ENCODE assay signal across 8 mouse cellular contexts in genomic region chr6:100074672-100075335, GRCm38 (mm10).
DNase-seq lines count a peak whose midpoint lies in the region; ATAC-seq and TF ChIP-seq lines count a peak whose summit lies in the region.

No protein-coding gene starts in this region.

- ATAC-seq in forebrain, postnatal 0 days = no peak
- ATAC-seq in hindbrain, postnatal 0 days = no peak
- ATAC-seq in lung, embryonic 14.5 days (ENCODE audit: insufficient read depth) = peak; percentile 76
- no peak for ATAC-seq in CD4-positive, CD25-positive, alpha-beta regulatory T cell, adult 4 months
- ATAC-seq in activated CD4-positive, CD25-positive, alpha-beta regulatory T cell, adult 4 months = no peak

- H3K27me3 ChIP-seq in forebrain, postnatal 0 days (ENCODE audit: insufficient read depth, low read length) = no peaks in the 10 kb centered on the region
- H3K27me3 ChIP-seq in hindbrain, postnatal 0 days (ENCODE audit: insufficient read depth, low read length) = no peaks in the 10 kb centered on the region
- H3K27me3 ChIP-seq in lung, embryonic 14.5 days (ENCODE audit: insufficient read depth, low read length) = no peaks in the 10 kb centered on the region

- H3K27ac ChIP-seq in forebrain, postnatal 0 days (ENCODE audit: low read depth, low read length) = no peak overlapping the region
- no peak overlapping the region for H3K27ac ChIP-seq in hindbrain, postnatal 0 days
- H3K27ac ChIP-seq in lung, embryonic 14.5 days (ENCODE audit: low read depth) = no peak overlapping the region

- no peak for TF ChIP-seq CTCF in forebrain, postnatal 0 days (IDR thresholded peaks at IDR 0.05; ENCODE audit: low read depth)
- no peak for TF ChIP-seq CTCF in hindbrain, postnatal 0 days (IDR thresholded peaks at IDR 0.05; ENCODE audit: low read depth)
- TF ChIP-seq CTCF in lung, embryonic 14.5 days (IDR thresholded peaks at IDR 0.05; ENCODE audit: low read depth) = no peak

- no peaks in the 10 kb centered on the region for H3K9me3 ChIP-seq in forebrain, postnatal 0 days (ENCODE audit: low read length)
- no peaks in the 10 kb centered on the region for H3K9me3 ChIP-seq in hindbrain, postnatal 0 days (ENCODE audit: low read length)
- H3K9me3 ChIP-seq in lung, embryonic 14.5 days (ENCODE audit: low read depth, low read length) = no peaks in the 10 kb centered on the region

- WGBS in forebrain, postnatal 0 days = 16% methylated on average over 10 of the region's 10 CpGs
- WGBS in hindbrain, postnatal 0 days = 11% methylated on average over 10 of the region's 10 CpGs
- 3% methylated on average over 10 of the region's 10 CpGs for WGBS in lung, embryonic 14.5 days

- no peaks in the 10 kb centered on the region for H3K36me3 ChIP-seq in forebrain, postnatal 0 days (ENCODE audit: insufficient read depth)
- no peaks in the 10 kb centered on the region for H3K36me3 ChIP-seq in hindbrain, postnatal 0 days (ENCODE audit: insufficient read depth, low read length)
- H3K36me3 ChIP-seq in lung, embryonic 14.5 days (ENCODE audit: insufficient read depth) = no peaks in the 10 kb centered on the region

- peak; percentile 41 for DNase-seq in right cerebral cortex, postnatal 4 days
- no peak for DNase-seq in right cerebral cortex, adult 18-20 months
- DNase-seq in forebrain, postnatal 0 days = peak; percentile 33
- peak; percentile 79 for DNase-seq in hindbrain, postnatal 0 days (ENCODE audit: low spot score)
- DNase-seq in lung, embryonic 14.5 days = peak; percentile 96
- DNase-seq in testis, postnatal 14 days (ENCODE audit: low spot score) = peak; percentile 8

- H3K4me1 ChIP-seq in forebrain, postnatal 0 days (ENCODE audit: insufficient read depth) = no peaks in the 10 kb centered on the region
- H3K4me1 ChIP-seq in hindbrain, postnatal 0 days (ENCODE audit: insufficient read depth, low read length) = 0 out of 2 replicates have a peak, but pooled peaks cover 3% of the 10 kb centered on the region
- peaks cover 4% of the 10 kb centered on the region for H3K4me1 ChIP-seq in lung, embryonic 14.5 days (ENCODE audit: insufficient read depth)

- no peak overlapping the region for H3K4me3 ChIP-seq in forebrain, postnatal 0 days (ENCODE audit: low read depth, low read length)
- no peak overlapping the region for H3K4me3 ChIP-seq in hindbrain, postnatal 0 days (ENCODE audit: low read length)
- H3K4me3 ChIP-seq in lung, embryonic 14.5 days (ENCODE audit: low read depth, low read length) = no peak overlapping the region

- no peak overlapping the region for H3K9ac ChIP-seq in forebrain, postnatal 0 days
- H3K9ac ChIP-seq in hindbrain, postnatal 0 days (replicated peaks; ENCODE audit: low read length) = no peak overlapping the region
- H3K9ac ChIP-seq in lung, embryonic 14.5 days = no peak overlapping the region

- H3K4me2 ChIP-seq in forebrain, postnatal 0 days (ENCODE audit: low read depth) = no peak overlapping the region
- no peak overlapping the region for H3K4me2 ChIP-seq in hindbrain, postnatal 0 days (ENCODE audit: low read depth, low read length)
- H3K4me2 ChIP-seq in lung, embryonic 14.5 days = peak overlapping the region; percentile 41
